34 mouse cellular contexts compared by ENCODE assay signal in the genomic region with DNA sequence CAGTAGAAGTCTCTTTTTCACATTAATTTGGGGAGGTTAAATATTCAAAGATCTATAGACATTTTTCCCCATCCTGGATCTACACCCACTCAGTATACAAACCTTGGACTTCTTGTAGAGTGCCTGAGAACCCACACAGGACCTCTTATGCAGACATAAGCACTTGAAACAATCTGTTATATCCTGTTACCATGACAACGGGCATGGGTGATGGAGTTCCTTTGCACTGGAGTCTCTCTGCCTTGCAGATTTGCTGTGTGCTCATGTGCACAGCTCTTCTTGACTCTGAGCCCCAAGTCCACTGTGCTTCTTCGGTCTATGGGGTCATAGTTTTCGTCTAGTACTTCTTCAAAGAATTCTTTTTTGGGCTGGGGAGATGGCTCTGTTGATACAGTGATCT.
DNase-seq lines count a peak whose midpoint lies in the region; ATAC-seq and TF ChIP-seq lines count a peak whose summit lies in the region.
"Had no signal": no experiment of that assay in that cellular context is flagged by ENCODE, and none has a peak within 500 bp of the region (broad histone marks: within the 10 kb centered on the region; RNA-seq: fewer than 3 reads in every experiment).

No protein-coding gene starts in this region.

- peak; percentile 33 for DNase-seq in forebrain, postnatal 0 days
- peak; percentile 59 for DNase-seq in midbrain, postnatal 0 days (ENCODE audit: low spot score)
- peak; percentile 8 for DNase-seq in brain, embryonic 18.5 days (ENCODE audit: low read depth, low spot score)
- peak; percentile 24 for DNase-seq in telencephalon, adult 2 months (ENCODE audit: low read depth, low spot score)
- DNase-seq in liver = no peak
- DNase-seq: adrenal gland, adult 2 months; adrenal gland, postnatal 36 days; cerebellum, adult 11 months; cerebellum, adult 9-10 months; cerebellum, postnatal 36 days; gastrocnemius, postnatal 25 days; heart, adult 18-20 months; heart, postnatal 36 days; kidney, adult 2 months; kidney, postnatal 36 days; lung, postnatal 4 days; right cerebral cortex, postnatal 25 days; thymus, postnatal 25 days had no signal

- 88% methylated on average over 3 of the region's 3 CpGs for WGBS in forebrain, postnatal 0 days
- WGBS in forebrain, embryonic 12.5 days = 85% methylated on average over 3 of the region's 3 CpGs
- WGBS in midbrain, postnatal 0 days = 76% methylated on average over 3 of the region's 3 CpGs
- 82% methylated on average over 3 of the region's 3 CpGs for whole genome bisulfite sequencing in midbrain, embryonic 16.5 days

- H3K27me3 ChIP-seq in forebrain, postnatal 0 days (ENCODE audit: insufficient read depth, low read length) = no peaks in the 10 kb centered on the region
- no peaks in the 10 kb centered on the region for H3K27me3 ChIP-seq in forebrain, embryonic 12.5 days
- H3K27me3 ChIP-seq in midbrain, postnatal 0 days (ENCODE audit: insufficient read depth, low read length) = no peaks in the 10 kb centered on the region
- no peaks in the 10 kb centered on the region for H3K27me3 ChIP-seq in midbrain, embryonic 16.5 days (ENCODE audit: control insufficient read depth, insufficient read depth, low read depth, low read length)
- H3K27me3 ChIP-seq: embryonic facial prominence, embryonic 12.5 days; hindbrain, embryonic 15.5 days; intestine, embryonic 15.5 days; neural tube, embryonic 12.5 days; stomach, embryonic 15.5 days had no signal

- H3K4me1 ChIP-seq in forebrain, postnatal 0 days (ENCODE audit: insufficient read depth) = no peaks in the 10 kb centered on the region
- H3K4me1 ChIP-seq in forebrain, embryonic 12.5 days = 0 out of 2 replicates have a peak, but pooled peaks cover 4% of the 10 kb centered on the region
- no peaks in the 10 kb centered on the region for H3K4me1 ChIP-seq in midbrain, postnatal 0 days (ENCODE audit: insufficient read depth, low read length)
- H3K4me1 ChIP-seq in midbrain, embryonic 16.5 days (ENCODE audit: control insufficient read depth, insufficient read depth, low read length) = no peaks in the 10 kb centered on the region
- H3K4me1 ChIP-seq: embryonic facial prominence, embryonic 12.5 days; forebrain, embryonic 10.5 days; hindbrain, embryonic 15.5 days; intestine, embryonic 15.5 days; limb, embryonic 12.5 days; neural tube, embryonic 12.5 days; stomach, embryonic 15.5 days had no signal

- H3K27ac ChIP-seq in forebrain, postnatal 0 days (ENCODE audit: low read depth, low read length) = no peak overlapping the region
- H3K27ac ChIP-seq in forebrain, embryonic 12.5 days = no peak overlapping the region
- H3K27ac ChIP-seq in midbrain, postnatal 0 days (ENCODE audit: low read depth, low read length) = no peak overlapping the region
- H3K27ac ChIP-seq in midbrain, embryonic 16.5 days (ENCODE audit: low read length) = no peak overlapping the region
- H3K27ac ChIP-seq: embryonic facial prominence, embryonic 12.5 days; forebrain, embryonic 10.5 days; hindbrain, embryonic 15.5 days; intestine, embryonic 15.5 days; layer of hippocampus, adult 2 months; left cerebral cortex, adult 2 months; limb, embryonic 12.5 days; midbrain, embryonic 12.5 days; neural tube, embryonic 12.5 days; stomach, embryonic 15.5 days had no signal

- no peak overlapping the region for H3K4me2 ChIP-seq in forebrain, postnatal 0 days (ENCODE audit: low read depth)
- no peak overlapping the region for H3K4me2 ChIP-seq in forebrain, embryonic 12.5 days
- no peak overlapping the region for H3K4me2 ChIP-seq in midbrain, postnatal 0 days (ENCODE audit: low read depth, low read length, poor library complexity, severe bottlenecking)
- no peak overlapping the region for H3K4me2 ChIP-seq in midbrain, embryonic 16.5 days (ENCODE audit: low read length)
- H3K4me2 ChIP-seq: embryonic facial prominence, embryonic 12.5 days; heart, embryonic 11.5 days; hindbrain, embryonic 15.5 days; intestine, embryonic 15.5 days; limb, embryonic 12.5 days; liver, embryonic 11.5 days; midbrain, embryonic 12.5 days; neural tube, embryonic 12.5 days; stomach, embryonic 15.5 days had no signal

- no peaks in the 10 kb centered on the region for H3K36me3 ChIP-seq in forebrain, postnatal 0 days (ENCODE audit: insufficient read depth)
- H3K36me3 ChIP-seq in forebrain, embryonic 12.5 days (replicated peaks) = no peaks in the 10 kb centered on the region
- H3K36me3 ChIP-seq in midbrain, postnatal 0 days (ENCODE audit: insufficient read depth, low read length) = no peaks in the 10 kb centered on the region
- H3K36me3 ChIP-seq in midbrain, embryonic 16.5 days (ENCODE audit: control insufficient read depth, insufficient read depth, low read length) = no peaks in the 10 kb centered on the region
- H3K36me3 ChIP-seq: hindbrain, embryonic 15.5 days; intestine, embryonic 15.5 days; limb, embryonic 12.5 days; midbrain, embryonic 12.5 days; stomach, embryonic 15.5 days had no signal

- H3K4me3 ChIP-seq in forebrain, postnatal 0 days (ENCODE audit: low read depth, low read length) = no peak overlapping the region
- no peak overlapping the region for H3K4me3 ChIP-seq in forebrain, embryonic 12.5 days (replicated peaks)
- H3K4me3 ChIP-seq in midbrain, postnatal 0 days (ENCODE audit: low read depth, low read length) = no peak overlapping the region
- no peak overlapping the region for H3K4me3 ChIP-seq in midbrain, embryonic 16.5 days (ENCODE audit: low read depth, low read length)
- H3K4me3 ChIP-seq: embryonic facial prominence, embryonic 12.5 days; forebrain, embryonic 10.5 days; hindbrain, embryonic 15.5 days; intestine, embryonic 15.5 days; layer of hippocampus, adult 2 months; left cerebral cortex, adult 2 months; limb, embryonic 12.5 days; megakaryocyte, embryonic 14.5 days; midbrain, embryonic 12.5 days; neural tube, embryonic 12.5 days; stomach, embryonic 15.5 days had no signal

- H3K9me3 ChIP-seq in forebrain, postnatal 0 days (ENCODE audit: low read length) = no peaks in the 10 kb centered on the region
- H3K9me3 ChIP-seq in forebrain, embryonic 12.5 days = no peaks in the 10 kb centered on the region
- no peaks in the 10 kb centered on the region for H3K9me3 ChIP-seq in midbrain, postnatal 0 days (ENCODE audit: low read length)
- no peaks in the 10 kb centered on the region for H3K9me3 ChIP-seq in midbrain, embryonic 16.5 days (replicated peaks; ENCODE audit: control insufficient read depth, low read length, poor library complexity, severe bottlenecking)
- H3K9me3 ChIP-seq: embryonic facial prominence, embryonic 12.5 days; forebrain, embryonic 10.5 days; hindbrain, embryonic 15.5 days; intestine, embryonic 15.5 days; limb, embryonic 12.5 days; megakaryocyte, embryonic 14.5 days; midbrain, embryonic 12.5 days; neural tube, embryonic 12.5 days; stomach, embryonic 15.5 days had no signal

- H3K9ac ChIP-seq in forebrain, postnatal 0 days = no peak overlapping the region
- H3K9ac ChIP-seq in forebrain, embryonic 12.5 days = no peak overlapping the region
- H3K9ac ChIP-seq in midbrain, postnatal 0 days (replicated peaks; ENCODE audit: low read length, poor library complexity, severe bottlenecking) = no peak overlapping the region
- no peak overlapping the region for H3K9ac ChIP-seq in midbrain, embryonic 16.5 days (ENCODE audit: low read depth, low read length)
- H3K9ac ChIP-seq: embryonic facial prominence, embryonic 12.5 days; hindbrain, embryonic 15.5 days; intestine, embryonic 15.5 days; limb, embryonic 12.5 days; midbrain, embryonic 12.5 days; neural tube, embryonic 12.5 days; stomach, embryonic 15.5 days had no signal

- TF ChIP-seq CTCF in forebrain, postnatal 0 days (IDR thresholded peaks at IDR 0.05; ENCODE audit: low read depth) = no peak
- no peak for TF ChIP-seq CTCF in midbrain, postnatal 0 days (IDR thresholded peaks at IDR 0.05)

- ATAC-seq in forebrain, postnatal 0 days = 0 out of 2 replicates have a peak, but pooled peaks have one; percentile 23
- ATAC-seq in forebrain, embryonic 12.5 days (ENCODE audit: low FRiP score) = no peak
- ATAC-seq in midbrain, postnatal 0 days (ENCODE audit: low FRiP score) = no peak
- no peak for ATAC-seq in midbrain, embryonic 16.5 days
- ATAC-seq: CD4-positive, CD25-positive, alpha-beta regulatory T cell, adult 4 months; intestine, embryonic 15.5 days had no signal
